12 mouse cellular contexts compared by ENCODE assay signal in genomic region chr7:78719117-78719516, GRCm38 (mm10). TPM values are rescaled to one million over a fixed set of nuclear protein-coding genes. Genes with fewer than 3 reads are reported as not detected.
DNase-seq lines count a peak whose midpoint lies in the region; ATAC-seq lines count a peak whose summit lies in the region.
"Had no signal": no experiment of that assay in that cellular context is flagged by ENCODE, and none has a peak within 500 bp of the region (broad histone marks: within the 10 kb centered on the region; RNA-seq: fewer than 3 reads in every experiment).

No protein-coding gene starts in this region.

- DNase-seq in left cerebral cortex, postnatal 10 days (ENCODE audit: extremely low spot score in 1 of 2, low spot score in 2 of 2), result peak; percentile 24 to 27
- no peak for DNase-seq in left cerebral cortex, adult 8-10 months (ENCODE audit: low spot score in 2 of 2)
- peak; percentile 9 to 23 for DNase-seq in CD8-positive naive resting alpha-beta T cell, adult 2 months (ENCODE audit: low read depth in 2 of 2, low spot score in 2 of 2)
- DNase-seq in telencephalon, adult 2 months (ENCODE audit: low read depth, low spot score), result peak; percentile 39
- DNase-seq in hindbrain, embryonic 10.5 days (ENCODE audit: low spot score), result no peak
- DNase-seq: gastrocnemius, adult 2 months had no signal

- no peaks in the 10 kb centered on the region for H3K9me3 ChIP-seq in hindbrain, embryonic 10.5 days
- no peaks in the 10 kb centered on the region for H3K9me3 ChIP-seq in midbrain, embryonic 16.5 days (replicated peaks; ENCODE audit: control insufficient read depth, low read length, poor library complexity, severe bottlenecking)
- H3K9me3 ChIP-seq: embryonic facial prominence, embryonic 13.5 days; limb, embryonic 15.5 days; midbrain, embryonic 10.5 days had no signal

- ATAC-seq in granulocyte monocyte progenitor cell, adult 5-6 weeks (replicated peaks; ENCODE audit: poor library complexity, severe bottlenecking), result peak; percentile 59
- no peak for ATAC-seq in midbrain, embryonic 16.5 days
- ATAC-seq: Patski had no signal

- no peaks in the 10 kb centered on the region for H3K27me3 ChIP-seq in hindbrain, embryonic 10.5 days (ENCODE audit: insufficient read depth, poor library complexity, severe bottlenecking)
- no peaks in the 10 kb centered on the region for H3K27me3 ChIP-seq in midbrain, embryonic 16.5 days (ENCODE audit: control insufficient read depth, insufficient read depth, low read depth, low read length)
- H3K27me3 ChIP-seq: embryonic facial prominence, embryonic 13.5 days; limb, embryonic 15.5 days had no signal

- intact Hi-C loops in left cerebral cortex, postnatal 10 days (cut with DNase I), result no loop called here

- no peaks in the 10 kb centered on the region for H3K4me1 ChIP-seq in hindbrain, embryonic 10.5 days (replicated peaks)
- no peaks in the 10 kb centered on the region for H3K4me1 ChIP-seq in midbrain, embryonic 16.5 days (ENCODE audit: control insufficient read depth, insufficient read depth, low read length)
- H3K4me1 ChIP-seq: embryonic facial prominence, embryonic 13.5 days; limb, embryonic 15.5 days; midbrain, embryonic 10.5 days had no signal

- 84% methylated on average over 5 of the region's 5 CpGs for WGBS in hindbrain, embryonic 10.5 days
- 84% methylated on average over 5 of the region's 5 CpGs for WGBS in midbrain, embryonic 16.5 days

- H3K36me3 ChIP-seq in hindbrain, embryonic 10.5 days, result no peaks in the 10 kb centered on the region
- no peaks in the 10 kb centered on the region for H3K36me3 ChIP-seq in midbrain, embryonic 16.5 days (ENCODE audit: control insufficient read depth, insufficient read depth, low read length)
- H3K36me3 ChIP-seq: embryonic facial prominence, embryonic 13.5 days; limb, embryonic 15.5 days; midbrain, embryonic 10.5 days had no signal

- no peak overlapping the region for H3K4me3 ChIP-seq in hindbrain, embryonic 10.5 days
- no peak overlapping the region for H3K4me3 ChIP-seq in midbrain, embryonic 16.5 days (ENCODE audit: low read depth, low read length)
- H3K4me3 ChIP-seq: embryonic facial prominence, embryonic 13.5 days; gastrocnemius, adult 2 months; limb, embryonic 15.5 days; midbrain, embryonic 10.5 days had no signal

- H3K9ac ChIP-seq in midbrain, embryonic 16.5 days (ENCODE audit: low read depth, low read length), result no peak overlapping the region
- H3K9ac ChIP-seq: embryonic facial prominence, embryonic 13.5 days; limb, embryonic 15.5 days had no signal

- no peak overlapping the region for H3K27ac ChIP-seq in hindbrain, embryonic 10.5 days
- H3K27ac ChIP-seq in midbrain, embryonic 16.5 days (ENCODE audit: low read length), result no peak overlapping the region
- H3K27ac ChIP-seq: embryonic facial prominence, embryonic 13.5 days; gastrocnemius, adult 2 months; limb, embryonic 15.5 days; midbrain, embryonic 10.5 days had no signal

- H3K4me2 ChIP-seq in midbrain, embryonic 16.5 days (ENCODE audit: low read length), result no peak overlapping the region
- H3K4me2 ChIP-seq: embryonic facial prominence, embryonic 13.5 days; limb, embryonic 15.5 days had no signal

RNA-seq across cellular contexts. Expression of gene Ntrk3, which starts 18.7 kb away (rescaled TPM):
- total RNA-seq in left cerebral cortex, postnatal 10 days (2021), result 100 to 1,000 TPM; 125 to 130 TPM
- 100 to 1,000 TPM; 128 to 161 (median 134) TPM for total RNA-seq in left cerebral cortex, adult 8-10 months (2022)
- total RNA-seq in granulocyte monocyte progenitor cell, adult 5-6 weeks (2014; fragmentation: Nextera tagmentation), result not detected in 2 replicates
- not detected in 2 replicates for total RNA-seq in granulocyte monocyte progenitor cell, adult 5-6 weeks (2017)
- 3.3 and 4.5 TPM in 2 replicates for polyA plus RNA-seq in hindbrain, embryonic 10.5 days (2016; fragmentation: Nextera tagmentation; extraction: Ambion mirVana)
- polyA plus RNA-seq in midbrain, embryonic 16.5 days (2015; fragmentation: Nextera tagmentation; extraction: Ambion mirVana), result 21.7 and 24.7 TPM in 2 replicates

Comparison
In these comparisons a context has a peak if more than half of its experiments do, and no peak if none do; other contexts are left out.
1. DNase-seq: peak in left cerebral cortex, postnatal 10 days (2 of 2), CD8-positive naive resting alpha-beta T cell, adult 2 months (2 of 2) and telencephalon, adult 2 months (single experiment); none in left cerebral cortex, adult 8-10 months (0 of 2) and hindbrain, embryonic 10.5 days (single experiment).
2. RNA of gene Ntrk3, which starts 18.7 kb away (total RNA-seq): 128 to 161 TPM in left cerebral cortex, adult 8-10 months and 125 to 130 TPM in left cerebral cortex, postnatal 10 days; not detected in granulocyte monocyte progenitor cell, adult 5-6 weeks; every median in the first group is over 100 times any median in the second.